In the genomic region with DNA sequence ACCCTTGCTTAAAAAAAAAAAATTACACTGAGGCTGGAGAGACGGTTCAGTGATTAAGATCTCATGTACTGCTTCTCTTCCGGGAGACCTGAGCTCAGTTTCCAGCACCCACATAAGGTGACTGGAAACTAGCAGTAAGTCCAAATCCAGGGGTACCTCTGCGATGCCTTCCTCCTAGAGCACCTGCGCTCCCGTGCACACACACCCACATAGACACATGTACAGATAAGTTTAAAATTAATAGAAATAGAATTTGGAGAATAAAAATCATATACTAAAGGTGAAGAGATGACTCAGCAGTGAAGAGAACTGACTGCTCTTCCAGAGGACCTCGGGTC, we compare ENCODE assay signal across 8 mouse cellular contexts. TPM values are rescaled to one million over a fixed set of nuclear protein-coding genes. Genes with fewer than 3 reads are reported as not detected.
DNase-seq lines count a peak whose midpoint lies in the region; ATAC-seq and TF ChIP-seq lines count a peak whose summit lies in the region.

No protein-coding gene starts in this region.

- H3K27me3 ChIP-seq in heart, embryonic 12.5 days (replicated peaks) = no peaks in the 10 kb centered on the region
- no peaks in the 10 kb centered on the region for H3K27me3 ChIP-seq in G1E (ENCODE audit: insufficient read depth, low read length)
- no peaks in the 10 kb centered on the region for H3K27me3 ChIP-seq in heart, postnatal 0 days (ENCODE audit: control insufficient read depth, insufficient read depth, low read length)
- no peaks in the 10 kb centered on the region for H3K27me3 ChIP-seq in midbrain, embryonic 10.5 days (ENCODE audit: low read depth, poor library complexity, severe bottlenecking)

- TF ChIP-seq EP300 in heart, postnatal 0 days (IDR thresholded peaks at IDR 0.05; ENCODE audit: low read depth) = no peak

- peaks cover 16% of the 10 kb centered on the region for H3K4me1 ChIP-seq in heart, embryonic 12.5 days (replicated peaks)
- peaks cover 40% of the 10 kb centered on the region for H3K4me1 ChIP-seq in G1E (ENCODE audit: insufficient read depth, low read depth, low read length)
- 0 out of 2 replicates have a peak, but pooled peaks cover 3% of the 10 kb centered on the region for H3K4me1 ChIP-seq in heart, postnatal 0 days (ENCODE audit: control insufficient read depth, insufficient read depth)
- H3K4me1 ChIP-seq in midbrain, embryonic 10.5 days = peaks cover 32% of the 10 kb centered on the region

- peak overlapping the region; percentile 100 for H3K27ac ChIP-seq in heart, embryonic 12.5 days (ENCODE audit: poor library complexity, severe bottlenecking)
- H3K27ac ChIP-seq in heart, postnatal 0 days (ENCODE audit: low read depth) = peak overlapping the region; percentile 98
- H3K27ac ChIP-seq in midbrain, embryonic 10.5 days (replicated peaks) = no peak overlapping the region

- peaks cover 2% of the 10 kb centered on the region; the same call in 1 of the 2 replicates for H3K9me3 ChIP-seq in heart, embryonic 12.5 days (replicated peaks)
- H3K9me3 ChIP-seq in G1E (replicated peaks) = no peaks in the 10 kb centered on the region
- H3K9me3 ChIP-seq in heart, postnatal 0 days (replicated peaks; ENCODE audit: control insufficient read depth, low read length) = no peaks in the 10 kb centered on the region
- H3K9me3 ChIP-seq in midbrain, embryonic 10.5 days (replicated peaks) = no peaks in the 10 kb centered on the region

- no peaks in the 10 kb centered on the region for H3K36me3 ChIP-seq in heart, embryonic 12.5 days
- no peaks in the 10 kb centered on the region for H3K36me3 ChIP-seq in G1E (replicated peaks)
- H3K36me3 ChIP-seq in heart, postnatal 0 days (replicated peaks; ENCODE audit: control insufficient read depth, insufficient read depth, low read length) = no peaks in the 10 kb centered on the region
- peaks cover 5% of the 10 kb centered on the region for H3K36me3 ChIP-seq in midbrain, embryonic 10.5 days

- peak overlapping the region; percentile 99 for H3K4me3 ChIP-seq in heart, embryonic 12.5 days
- H3K4me3 ChIP-seq in G1E (ENCODE audit: low read depth, low read length) = peak overlapping the region; percentile 99; the same call in 1 of the 2 replicates
- H3K4me3 ChIP-seq in heart, postnatal 0 days (ENCODE audit: low read depth, low read length) = peak overlapping the region; percentile 55; the same call in 1 of the 2 replicates
- H3K4me3 ChIP-seq in midbrain, embryonic 10.5 days = peak overlapping the region; percentile 100

- ATAC-seq in heart, embryonic 12.5 days (ENCODE audit: insufficient number of reproducible peaks, low FRiP score) = no peak
- ATAC-seq in G1E (ENCODE audit: extremely low read depth, insufficient number of reproducible peaks, low FRiP score, poor library complexity, severe bottlenecking) = no peak
- no peak for ATAC-seq in heart, postnatal 0 days (ENCODE audit: insufficient read depth, low read depth)
- no peak for ATAC-seq in cerebellum, adult (ENCODE audit: insufficient number of reproducible peaks, low FRiP score, low TSS enrichment)

- TF ChIP-seq CTCF in G1E (IDR thresholded peaks at IDR 0.05; ENCODE audit: low read depth, low read length) = no peak
- TF ChIP-seq CTCF in heart, postnatal 0 days (IDR thresholded peaks at IDR 0.05; ENCODE audit: low read depth) = no peak

- DNase-seq in heart, adult 9 months (ENCODE audit: low spot score in 2 of 2) = no peak
- DNase-seq in G1E (ENCODE audit: low spot score) = no peak
- DNase-seq in heart, postnatal 0 days (ENCODE audit: low spot score) = no peak
- DNase-seq in midbrain, embryonic 10.5 days (ENCODE audit: low spot score) = no peak
- no peak for DNase-seq in urinary bladder, adult 2 months (ENCODE audit: low spot score)
- no peak for DNase-seq in right cerebral cortex, adult 2 months (ENCODE audit: low spot score in 2 of 2)

- 70% methylated on average over 6 of the region's 6 CpGs for WGBS in heart, embryonic 12.5 days
- 74% methylated on average over 6 of the region's 6 CpGs for WGBS in heart, postnatal 0 days
- 86% methylated on average over 6 of the region's 6 CpGs for WGBS in midbrain, embryonic 10.5 days

- H3K4me2 ChIP-seq in heart, embryonic 12.5 days = peak overlapping the region; percentile 72
- H3K4me2 ChIP-seq in heart, postnatal 0 days (ENCODE audit: low read depth, low read length) = peak overlapping the region; percentile 79

- H3K9ac ChIP-seq in heart, embryonic 12.5 days = peak overlapping the region; percentile 77; the same call in 1 of the 2 replicates
- no peak overlapping the region for H3K9ac ChIP-seq in heart, postnatal 0 days (replicated peaks; ENCODE audit: low read depth, low read length)

RNA-seq across cellular contexts. Expression of a gene that starts 18.2 kb away (rescaled TPM):
- polyA plus RNA-seq in heart, embryonic 12.5 days (2016; fragmentation: Nextera tagmentation; extraction: Ambion mirVana) = 48.5 and 50.4 TPM in 2 replicates
- total RNA-seq in G1E (2014; fragmentation: Nextera tagmentation) (217 and 257 TPM in 2 replicates), G1E (2017) (83.7 and 125 TPM in 2 replicates)
- 57.8 and 76.7 TPM in 2 replicates for polyA plus RNA-seq in G1E (2012)
- total RNA-seq in heart, postnatal 0 days (2014; rRNA removed; ENCODE audit: low replicate concordance) = 43.0 and 65.5 TPM in 2 replicates
- polyA plus RNA-seq in heart, postnatal 0 days (2015; fragmentation: Nextera tagmentation; extraction: Ambion mirVana) = 31.1 and 32.2 TPM in 2 replicates
- polyA plus RNA-seq in midbrain, embryonic 10.5 days (2016; fragmentation: Nextera tagmentation; extraction: Ambion mirVana) = 39.6 and 48.3 TPM in 2 replicates
- 25.6 and 27.3 TPM in 2 replicates for polyA plus RNA-seq in urinary bladder, adult 2 months (2012; rRNA removed)
